Mouse (Mus musculus) neutrophil, adult 83 days (primary cell): ENCODE data around the gene Chuk. TPM values are rescaled to one million over a fixed set of nuclear protein-coding genes. Genes with fewer than 3 reads are reported as not detected.

Experiments used
- total RNA-seq, 2 experiments: library from RNA; stranded (reverse); gene quantifications; one replicate each; pipeline ENCODE4 v1.2.4; 2023

Gene Chuk
- total RNA-seq = 10 to 100 TPM; 37.8 to 38.4 TPM

GRCm38 (mm10) chr19:44106831-44107660 lies at the start of gene Chuk:
Gene Chuk (minus strand): TSS chr19:44107480.

GRCm38 (mm10) chr19:44145702-44146567 lies 38.7 kb upstream of the Chuk start, which contains the start of gene Bloc1s2:
Gene Bloc1s2 (minus strand): TSS chr19:44146446.

GRCm38 (mm10) chr19:44135072-44135959 lies 28.0 kb upstream of the Chuk start, which contains the start of gene Cwf19l1:
Gene Cwf19l1 (minus strand): TSS chr19:44135876.

GRCm38 (mm10) chr19:44069121-44069913 lies 38.0 kb downstream of the Chuk start, which contains the start of gene Erlin1:
Gene Erlin1 (minus strand): TSS chr19:44069785.

GRCm38 (mm10) chr19:44028972-44029371 lies 78.3 kb downstream of the Chuk start, which contains the start of gene Cyp2c23:
Gene Cyp2c23 (minus strand): TSS chr19:44029208.

Other genes with a start within 250 kb of the Chuk start
- gene Dnmbp, start 167.3 kb downstream of the Chuk start, total RNA-seq = 10 to 100 TPM; 18.9 to 19.0 TPM
- not detected for gene Cpn1, start 120.9 kb downstream of the Chuk start, total RNA-seq
- gene Cyp2c23, start 78.3 kb downstream of the Chuk start, total RNA-seq = not detected
- 10 to 100 TPM; 31.6 to 34.9 TPM for gene Erlin1, start 37.7 kb downstream of the Chuk start, total RNA-seq
- 10 to 100 TPM in 1 of 2 experiments, 1 to 10 TPM in 1; 9.9 to 14.3 TPM for gene Cwf19l1, start 28.4 kb upstream of the Chuk start, total RNA-seq
- 10 to 100 TPM; 46.0 to 47.8 TPM for gene Bloc1s2, start 39.0 kb upstream of the Chuk start, total RNA-seq
- not detected for gene Pkd2l1, start 85.0 kb upstream of the Chuk start, total RNA-seq
- gene Scd3, start 95.8 kb upstream of the Chuk start, total RNA-seq = not detected
- 10 to 100 TPM; 12.6 to 13.3 TPM for gene Scd2, start 186.2 kb upstream of the Chuk start, total RNA-seq
- gene Scd4, start 225.6 kb upstream of the Chuk start, total RNA-seq = under 1 TPM in 1 of 2 experiments, not detected in 1; 0.15 TPM